Mouse (Mus musculus) heart, adult 2 months (tissue): ENCODE results near the gene D330045A20Rik. TPM values are rescaled to one million over a fixed set of nuclear protein-coding genes. Genes with fewer than 3 reads are reported as not detected.

ENCODE experiments used
- DNase-seq, 2 experiments: peaks; one replicate each; pipeline ENCODE4 v3.0.0; 2021
- H3K27ac ChIP-seq: fragments of 200-600 bp; 2 replicates; pipeline ENCODE4 v1.8.1; 2022
- H3K27me3 ChIP-seq: fragments of 200-500 bp; 2 replicates; pipeline ENCODE4 v1.6.1; 2012; ENCODE audit warnings: mild to moderate bottlenecking, low read length, inconsistent platforms, mixed read lengths; ENCODE audit not compliant: control insufficient read depth, insufficient read depth
- H3K36me3 ChIP-seq: fragments of 200-500 bp; 2 replicates; pipeline ENCODE4 v1.6.1; 2012; ENCODE audit warnings: low read length, inconsistent platforms; ENCODE audit not compliant: control insufficient read depth, insufficient read depth
- H3K4me1 ChIP-seq: fragments of 200-500 bp; 2 replicates; pipeline ENCODE4 v1.6.1; 2011; ENCODE audit warnings: low read length; ENCODE audit not compliant: control insufficient read depth, insufficient read depth
- H3K4me3 ChIP-seq: fragments of 200-600 bp; 2 replicates; pipeline ENCODE4 v1.8.1; 2022
- H3K79me2 ChIP-seq: fragments of 200-500 bp; replicated peaks from 2 replicates; pipeline ENCODE4 v1.6.1; 2012; ENCODE audit warnings: mild to moderate bottlenecking, inconsistent platforms, low read length, moderate library complexity, mixed read lengths; ENCODE audit not compliant: control insufficient read depth, insufficient read depth
- H3K9ac ChIP-seq: fragments of 200-500 bp; 2 replicates; pipeline ENCODE4 v1.6.1; 2012; ENCODE audit warnings: low read depth, mild to moderate bottlenecking, control low read depth, inconsistent platforms, low read length, mixed read lengths
- CTCF ChIP-seq: fragments of 200-600 bp; IDR thresholded peaks from 2 replicates; pipeline ENCODE4 v1.8.1; 2022; ENCODE audit warnings: antibody characterized with exemption, mild to moderate bottlenecking, moderate library complexity
- EP300 ChIP-seq: fragments of 200-500 bp; IDR thresholded peaks from 2 replicates; pipeline ENCODE4 v1.6.1; 2011; ENCODE audit warnings: low read depth, low read length, control low read depth; ENCODE audit not compliant: insufficient read depth
- POLR2A ChIP-seq: fragments of 200-500 bp; IDR thresholded peaks from 2 replicates; pipeline ENCODE4 v1.6.1; 2011; ENCODE audit warnings: mild to moderate bottlenecking, low read depth, low read length, control low read depth; ENCODE audit not compliant: insufficient read depth
- WGBS: fragments of 180-500 bp; shearing (Covaris S2); methylation state at CpG from one replicate; pipeline ENCODE4 v1.1.7; 2018; 5-methylcytosine and 5-hydroxymethylcytosine counted together
- intact Hi-C: fragments of 180-260 bp; cut with DNase I; formaldehyde crosslinking; loops from one replicate; pipeline ENCODE4 v1.15.1; 2025
- polyA plus RNA-seq: library from polyadenylated mRNA; depleted of rRNA; stranded (reverse); fragments of >200 nt; gene quantifications from 2 replicates; pipeline ENCODE4 v1.2.3, GENCODE M21; 2012
- total RNA-seq, 2 experiments: library from RNA; stranded (reverse); gene quantifications; 2 replicates each; pipeline ENCODE4 v1.2.3; 2021

The D330045A20Rik gene
- total and polyA plus RNA-seq, 3 experiments = 0.04 to 0.07 (median 0.05) TPM

DNA sequence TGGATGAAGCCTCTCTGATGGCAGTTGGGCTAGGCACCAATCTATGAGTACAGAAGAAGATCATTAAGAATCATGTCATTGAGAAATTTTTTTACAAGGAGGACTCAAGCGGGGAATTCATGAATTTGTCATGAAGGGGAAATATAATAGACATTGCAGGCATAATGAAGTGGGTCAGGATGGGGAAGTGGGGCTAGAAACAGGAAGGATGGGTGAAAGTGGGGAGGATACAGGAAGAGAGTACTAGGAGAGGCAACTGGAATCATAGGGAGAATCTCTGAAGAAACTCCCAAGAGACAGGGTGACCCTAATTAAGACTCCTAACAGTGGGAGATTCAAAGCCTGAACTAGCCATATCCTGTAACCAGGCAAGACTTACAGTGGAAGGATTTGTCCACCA, 4.8 kb downstream of the D330045A20Rik start:
- no peak overlapping the region for H3K27ac ChIP-seq
- intact Hi-C loops = no loop called here

DNA sequence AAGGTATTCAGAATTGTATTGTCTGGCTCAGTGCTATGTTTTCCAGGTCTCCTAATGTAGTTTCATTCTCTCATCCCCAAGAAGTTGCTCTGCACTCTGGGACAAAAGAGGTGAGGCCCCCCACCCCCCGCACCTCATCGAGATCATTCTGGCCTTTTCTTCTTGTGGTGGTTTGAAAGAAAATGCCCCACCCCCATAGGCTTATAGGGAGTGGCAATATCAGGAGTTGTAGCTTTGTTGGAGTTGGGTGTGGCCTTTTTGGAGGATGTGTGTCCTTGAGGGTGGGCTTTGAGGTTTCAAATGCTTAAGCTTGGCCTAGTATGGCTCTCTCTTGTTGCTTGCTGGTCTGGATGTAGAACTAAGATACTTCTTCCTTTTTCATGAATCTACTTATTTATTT, 36.0 kb downstream of the D330045A20Rik start:
- Histone ChIP-seq H3K9ac (no peak overlapping the region), H3K27ac (no peak overlapping the region), H3K36me3 (no peaks in the 10 kb centered on the region), H3K27me3 (no peaks in the 10 kb centered on the region), H3K4me1 (no peaks in the 10 kb centered on the region), H3K79me2 (no peaks in the 10 kb centered on the region), H3K4me3 (no peak overlapping the region)
- WGBS = 73% methylated on average over 2 of the region's 2 CpGs
- intact Hi-C loops = no loop called here
- no peak for TF ChIP-seq CTCF
- TF ChIP-seq EP300 = no peak
- no peak for TF ChIP-seq POLR2A
- DNase-seq = no peak

More for the DNA sequence above, 4.8 kb downstream of the D330045A20Rik start:
- H3K79me2 ChIP-seq = no peaks in the 10 kb centered on the region
- no peak overlapping the region for H3K9ac ChIP-seq
- no peak overlapping the region for H3K4me3 ChIP-seq
- H3K27me3 ChIP-seq = no peaks in the 10 kb centered on the region
- H3K36me3 ChIP-seq = no peaks in the 10 kb centered on the region
- DNase-seq = no peak
- WGBS = 62% methylated on average over 1 of the region's 1 CpGs
- no peak for TF ChIP-seq POLR2A
- TF ChIP-seq CTCF = no peak
- no peak for TF ChIP-seq EP300
- H3K4me1 ChIP-seq = no peaks in the 10 kb centered on the region

GRCm38 (mm10) chrX:139519251-139519650, 39.1 kb downstream of the D330045A20Rik start:
- Histone ChIP-seq H3K4me1 (no peaks in the 10 kb centered on the region), H3K9ac (no peak overlapping the region), H3K4me3 (no peak overlapping the region), H3K79me2 (no peaks in the 10 kb centered on the region), H3K27ac (no peak overlapping the region), H3K27me3 (no peaks in the 10 kb centered on the region), H3K36me3 (no peaks in the 10 kb centered on the region)
- TF ChIP-seq EP300 (no peak), CTCF (no peak), POLR2A (no peak)
- 67% methylated on average over 2 of the region's 2 CpGs for whole genome bisulfite sequencing
- no peak for DNase-seq
- intact Hi-C loops = no loop called here

DNA sequence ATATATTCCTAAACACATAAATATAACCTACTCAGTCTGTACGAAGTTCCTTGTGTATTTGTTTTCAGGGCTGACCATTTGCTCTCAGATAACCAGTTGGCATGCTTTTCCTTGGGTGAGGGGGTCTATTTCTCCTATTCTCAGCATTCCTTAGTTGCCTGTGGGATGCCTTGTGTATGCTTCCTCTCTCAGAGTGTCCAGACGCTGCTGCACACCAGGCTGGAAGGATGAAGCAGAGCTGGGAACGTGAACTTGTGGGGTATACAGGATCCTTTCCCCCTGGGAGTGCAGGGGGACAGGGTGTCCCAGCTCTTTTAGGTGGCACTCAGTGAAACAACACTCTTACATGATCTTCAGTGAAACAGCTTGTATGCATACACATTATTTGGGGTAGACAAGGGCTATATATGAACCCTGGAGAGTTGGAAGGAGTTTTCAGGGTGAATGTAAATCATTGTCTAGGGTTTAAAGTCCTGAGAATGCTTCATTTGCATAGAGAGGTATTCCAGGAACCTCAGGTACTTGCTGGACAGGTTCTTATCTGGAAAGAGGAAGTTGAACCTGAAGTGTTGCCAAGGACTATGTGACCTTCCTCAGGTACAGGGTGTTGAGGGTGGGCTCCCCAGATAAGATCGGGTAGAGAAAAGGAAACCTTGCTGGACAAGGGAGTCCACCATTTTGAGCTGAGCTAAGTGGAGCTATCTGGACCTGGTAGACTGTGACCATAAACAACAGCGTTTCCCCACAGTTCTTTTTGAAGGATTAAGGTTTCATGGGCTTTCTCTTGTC, 44.3 kb downstream of the D330045A20Rik start:
- Histone ChIP-seq H3K9ac (no peak overlapping the region), H3K36me3 (no peaks in the 10 kb centered on the region), H3K27me3 (no peaks in the 10 kb centered on the region), H3K4me1 (no peaks in the 10 kb centered on the region), H3K4me3 (no peak overlapping the region), H3K79me2 (no peaks in the 10 kb centered on the region), H3K27ac (no peak overlapping the region)
- intact Hi-C loops = no loop called here
- DNase-seq = no peak
- TF ChIP-seq CTCF (no peak), POLR2A (no peak), EP300 (no peak)
- whole genome bisulfite sequencing = 46% methylated on average over 5 of the region's 5 CpGs

DNA sequence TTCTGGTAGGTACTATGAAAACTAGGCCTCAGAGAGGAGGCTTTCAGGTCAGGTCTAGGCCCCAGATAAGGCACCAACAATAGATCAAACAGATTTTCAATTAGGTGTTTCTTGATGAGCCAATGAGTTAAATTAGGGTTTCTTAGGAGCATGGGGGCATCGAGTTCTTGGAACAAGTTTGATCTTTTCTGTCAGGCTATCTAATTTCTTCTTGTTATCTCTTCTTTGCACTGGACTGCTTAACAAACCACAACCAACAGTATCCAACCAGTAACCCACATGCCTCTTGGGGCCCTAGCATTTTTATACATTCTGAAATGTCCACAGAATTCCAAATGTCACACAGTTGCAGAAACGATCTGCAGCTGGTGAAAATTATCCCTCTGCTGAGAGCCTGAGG, 45.6 kb downstream of the D330045A20Rik start:
- Histone ChIP-seq H3K4me1 (no peaks in the 10 kb centered on the region), H3K9ac (no peak overlapping the region), H3K36me3 (no peaks in the 10 kb centered on the region), H3K27ac (no peak overlapping the region), H3K27me3 (no peaks in the 10 kb centered on the region), H3K79me2 (no peaks in the 10 kb centered on the region), H3K4me3 (no peak overlapping the region)
- no peak for DNase-seq
- TF ChIP-seq EP300 (no peak), CTCF (no peak), POLR2A (no peak)
- intact Hi-C loops = no loop called here
- 78% methylated on average over 2 of the region's 2 CpGs for WGBS

DNA sequence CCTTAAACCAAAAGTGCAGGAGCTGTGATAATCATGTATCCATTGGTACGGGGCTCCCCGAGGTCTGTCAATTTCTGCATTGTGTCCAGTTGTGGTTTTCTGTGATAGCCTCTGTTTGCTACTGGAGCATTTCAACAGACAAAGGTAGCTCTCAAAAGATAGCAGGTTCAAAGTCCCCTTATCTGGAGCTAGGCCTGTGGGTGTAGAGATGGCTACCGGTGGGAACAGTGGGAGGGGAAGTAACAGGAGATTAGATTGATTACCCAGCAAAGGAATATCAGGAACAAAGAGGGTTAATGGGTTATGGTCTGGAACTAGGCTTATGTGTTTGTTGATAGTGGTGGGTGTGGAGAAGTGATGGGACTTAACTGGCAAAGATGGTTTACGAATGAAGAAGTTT, 46.8 kb downstream of the D330045A20Rik start:
- H3K9ac ChIP-seq = no peak overlapping the region
- DNase-seq = no peak

More for the DNA sequence above, 46.8 kb downstream of the D330045A20Rik start:
- no peaks in the 10 kb centered on the region for H3K79me2 ChIP-seq
- WGBS = 65% methylated on average over 4 of the region's 4 CpGs
- no peaks in the 10 kb centered on the region for H3K36me3 ChIP-seq
- TF ChIP-seq CTCF = no peak
- no peak for TF ChIP-seq EP300
- TF ChIP-seq POLR2A = no peak
- no peak overlapping the region for H3K27ac ChIP-seq
- H3K4me1 ChIP-seq = no peaks in the 10 kb centered on the region
- no peaks in the 10 kb centered on the region for H3K27me3 ChIP-seq
- intact Hi-C loops = no loop called here
- H3K4me3 ChIP-seq = no peak overlapping the region
